Mouse (Mus musculus) erythroblast, embryonic 14.5 days (primary cell): Measurements from ENCODE around the gene Fbxw9.

Source experiments
- GATA1 ChIP-seq: IDR thresholded peaks from 2 replicates; pipeline ENCODE4 v1.6.1; 2012; ENCODE audit warnings: low read length, inconsistent platforms, mixed read lengths
- TAL1 ChIP-seq: IDR thresholded peaks from 3 replicates; pipeline ENCODE4 v1.6.1; 2012; ENCODE audit warnings: low read length, inconsistent platforms, mixed read lengths

GRCm38 (mm10) chr8:85095566-85095965, 35.7 kb downstream of the Fbxw9 start:
- TF ChIP-seq GATA1 = no peak
- no peak for TF ChIP-seq TAL1
